Mouse (Mus musculus) gastrocnemius, postnatal 25 days (tissue): ENCODE data around the gene Chic2. TPM values are rescaled to one million over a fixed set of nuclear protein-coding genes. Genes with fewer than 3 reads are reported as not detected.

Experiments used
- DNase-seq: peaks from one replicate; pipeline ENCODE4 v3.0.0; 2022
- total RNA-seq, 2 experiments: library from RNA; stranded (reverse); gene quantifications; 1 replicate in 1 of 2; 2 replicates in 1 of 2; pipeline ENCODE4 v1.2.3; 2021

Gene Chic2
- total RNA-seq, 2 experiments from 2014 or later, result 13.6 to 14.3 TPM

- DNase-seq, result peak; percentile 25
Measured at GRCm38 (mm10) chr5:75067125-75067756, 22.7 kb upstream of the Chic2 start.

- DNase-seq, result no peak
Measured at GRCm38 (mm10) chr5:75066715-75067114, 22.1 kb upstream of the Chic2 start.

- no peak for DNase-seq
Measured at GRCm38 (mm10) chr5:75063177-75063576, 18.6 kb upstream of the Chic2 start.

DNA sequence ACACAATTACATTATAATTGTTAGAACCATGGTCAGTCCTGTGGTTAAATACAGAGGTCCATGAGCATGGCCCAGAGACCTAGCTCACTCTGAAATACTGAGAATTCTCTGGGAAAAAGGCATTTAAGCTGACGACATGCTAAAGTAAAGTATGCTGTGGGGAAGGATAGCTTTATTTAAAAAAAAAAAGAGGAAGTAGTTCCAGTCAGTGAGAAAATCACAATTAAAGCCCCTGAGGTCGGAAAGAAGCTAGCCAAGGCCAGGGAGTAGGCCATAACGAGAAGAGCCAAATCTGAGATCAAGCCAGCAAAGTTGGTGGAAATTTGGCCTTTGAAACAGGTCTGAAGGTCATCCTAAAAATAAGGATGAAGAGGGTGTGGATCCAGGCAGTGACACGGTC lies 6.5 kb upstream of the Chic2 start:
- DNase-seq, result no peak

- DNase-seq, result peak; percentile 34
Measured at GRCm38 (mm10) chr5:75046681-75047321, 2.2 kb upstream of the Chic2 start.

GRCm38 (mm10) chr5:75045371-75045770 lies 797 bp upstream of the Chic2 start:
- no peak for DNase-seq

DNA sequence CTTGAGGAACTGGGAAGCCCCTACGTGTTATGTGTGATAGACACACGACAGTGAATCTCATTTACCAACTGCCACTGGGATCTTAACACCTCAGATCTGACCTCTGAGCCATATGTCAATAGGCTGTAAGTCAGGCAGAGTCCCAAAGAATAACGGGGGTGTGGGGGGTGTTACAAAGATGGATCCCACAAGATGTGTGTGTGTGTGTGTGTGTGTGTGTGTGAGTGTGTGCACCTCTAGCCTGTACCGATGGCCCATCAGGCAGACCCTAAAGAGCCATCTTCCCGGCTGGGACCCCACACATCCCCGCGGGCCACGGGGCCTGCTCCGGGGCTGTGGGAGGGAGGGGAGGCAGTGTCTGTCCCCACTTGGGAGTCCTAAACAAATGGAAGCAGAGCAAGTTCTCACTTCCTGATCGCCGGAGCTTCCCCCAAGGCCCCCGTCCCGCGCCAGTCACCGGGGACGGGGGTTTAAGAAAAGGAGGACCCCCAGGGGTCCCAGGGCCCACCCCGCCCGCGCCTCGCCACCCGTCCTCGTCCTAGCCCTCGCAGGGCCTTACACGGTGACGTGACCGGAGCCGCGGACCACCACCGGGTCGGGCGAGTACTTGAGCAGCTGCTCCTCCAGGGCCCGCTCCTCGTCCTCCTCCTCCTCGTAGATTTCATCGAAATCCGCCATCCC lies 813 bp downstream of the Chic2 start:
- no peak for DNase-seq

DNA sequence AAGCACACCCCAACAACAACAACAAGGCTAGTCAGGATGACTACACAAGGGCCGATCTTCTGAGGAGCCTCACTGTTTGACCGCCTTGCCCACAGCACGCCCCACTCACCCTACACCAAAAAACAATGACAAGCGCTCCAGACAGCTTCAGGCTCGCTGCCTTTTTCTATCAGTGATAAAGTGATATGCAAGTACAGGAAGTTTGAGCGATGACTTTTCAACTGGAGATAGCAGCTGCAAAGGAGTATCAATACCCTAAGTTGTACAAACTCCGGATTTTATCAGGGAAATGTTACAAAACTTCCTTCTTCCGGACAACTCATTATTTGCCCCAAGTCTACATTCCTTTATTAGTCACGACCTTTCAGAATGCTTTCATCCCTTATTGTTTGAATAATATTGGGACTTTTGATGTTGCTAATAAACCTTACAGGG lies 1.5 kb downstream of the Chic2 start:
- DNase-seq, result no peak

DNA sequence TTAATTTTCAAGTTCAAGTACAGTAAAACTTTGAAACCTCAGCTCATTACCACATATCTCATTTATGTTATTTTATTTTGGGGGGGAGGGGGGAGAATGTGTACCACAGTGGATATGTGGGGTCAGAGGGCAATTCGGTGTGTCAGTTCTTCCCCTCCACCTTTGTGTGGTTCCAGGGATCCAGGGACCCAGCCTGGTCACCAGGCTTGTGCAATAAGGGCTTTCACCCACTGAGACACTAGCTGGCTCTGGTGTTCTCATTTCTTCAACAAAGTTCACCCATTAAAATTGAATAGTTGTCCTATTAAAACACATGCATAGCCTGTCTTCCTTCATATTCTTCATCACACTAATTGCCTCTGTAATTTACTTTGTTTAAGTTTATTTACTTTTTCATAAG lies 5.3 kb downstream of the Chic2 start:
- DNase-seq, result no peak

GRCm38 (mm10) chr5:75035475-75035874 lies 9.1 kb downstream of the Chic2 start:
- no peak for DNase-seq

- no peak for DNase-seq
Measured at GRCm38 (mm10) chr5:75014768-75015167, 29.8 kb downstream of the Chic2 start.

DNA sequence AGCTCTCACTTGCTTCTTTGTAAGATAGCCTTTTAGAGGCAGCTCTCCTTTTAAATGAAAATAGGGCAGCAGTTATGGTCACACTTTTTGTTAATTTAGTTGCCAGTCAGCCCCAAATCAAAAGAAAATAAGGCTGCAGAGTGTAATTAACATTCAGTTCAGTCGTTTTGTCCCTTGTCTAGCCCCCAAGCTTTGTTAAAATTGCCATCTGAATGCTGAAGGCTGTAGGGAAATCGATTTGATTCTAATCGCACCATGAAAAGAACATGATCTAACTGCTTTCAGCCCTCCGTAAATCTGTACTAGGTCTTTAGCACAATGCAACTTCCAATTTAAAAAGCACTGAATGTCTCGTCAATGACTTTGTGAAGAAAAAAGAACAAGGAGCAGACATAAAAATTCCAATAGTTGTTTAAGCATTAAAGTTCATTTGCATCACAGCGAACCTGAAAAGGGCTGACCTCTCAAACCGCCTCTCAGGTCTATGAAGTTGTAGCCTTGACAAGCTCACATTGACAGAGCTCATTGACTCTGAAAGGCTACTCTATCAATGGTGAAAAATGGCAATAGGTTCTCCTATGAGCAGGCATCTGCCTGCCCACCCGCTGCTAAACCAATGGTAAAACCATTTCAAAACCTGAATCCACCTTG lies 31.7 kb downstream of the Chic2 start:
- no peak for DNase-seq

DNA sequence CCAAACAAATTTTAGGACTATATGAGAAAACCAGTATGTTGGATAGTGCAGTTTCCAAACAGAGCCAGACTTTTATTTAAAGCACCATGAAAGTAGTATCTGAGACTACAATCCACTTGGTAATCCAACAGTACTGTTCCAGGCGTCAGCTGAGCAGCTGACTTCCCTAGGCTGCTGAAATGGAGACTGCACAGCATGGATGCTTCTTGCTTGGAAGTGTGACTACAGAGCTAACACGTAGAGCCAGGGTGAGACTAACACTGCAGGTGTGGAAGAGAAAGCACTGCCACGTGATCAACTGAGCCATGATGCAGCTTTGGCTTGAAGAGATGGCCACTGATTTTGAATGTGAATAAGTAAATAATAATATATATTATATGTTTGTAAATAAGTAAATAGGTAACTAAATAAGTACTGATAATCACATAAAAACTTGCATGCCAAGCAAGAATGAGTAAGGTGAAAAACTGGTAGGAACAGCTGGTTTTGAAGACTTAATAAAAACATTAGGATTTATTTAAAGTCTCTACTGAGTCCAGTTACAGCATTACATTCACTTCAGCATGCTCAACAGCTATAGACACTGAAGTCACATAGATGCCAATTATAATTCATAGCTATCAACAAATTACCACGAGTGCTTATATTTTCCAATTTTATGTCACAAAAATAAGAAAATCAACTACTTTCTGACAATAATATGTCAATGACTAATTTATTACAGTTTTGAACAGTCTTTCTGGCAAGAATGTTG lies 32.4 kb downstream of the Chic2 start:
- no peak for DNase-seq

GRCm38 (mm10) chr5:75004755-75005154 lies 39.8 kb downstream of the Chic2 start:
- no peak for DNase-seq

DNA sequence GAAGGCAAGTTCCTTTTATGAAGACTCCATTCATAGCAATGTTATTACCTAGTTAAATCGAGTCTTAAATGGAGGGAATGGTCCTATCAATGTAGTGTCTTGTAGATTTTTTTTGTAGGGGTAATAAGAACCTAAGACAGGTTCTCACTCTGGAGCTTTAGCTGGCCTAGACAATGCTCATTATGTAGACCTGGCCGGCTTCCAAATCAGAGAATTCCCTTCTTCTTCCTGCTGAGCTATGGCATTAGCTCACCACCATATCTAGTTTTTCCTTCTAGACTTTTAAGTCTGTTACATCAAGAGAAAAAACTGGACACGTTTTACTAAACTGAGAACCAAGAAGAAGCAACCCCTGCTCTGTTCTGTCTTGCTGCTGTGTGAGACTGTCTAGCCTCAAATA lies 42.5 kb downstream of the Chic2 start:
- DNase-seq, result no peak

GRCm38 (mm10) chr5:74998716-74999512 lies 45.7 kb downstream of the Chic2 start:
- DNase-seq, result no peak

DNA sequence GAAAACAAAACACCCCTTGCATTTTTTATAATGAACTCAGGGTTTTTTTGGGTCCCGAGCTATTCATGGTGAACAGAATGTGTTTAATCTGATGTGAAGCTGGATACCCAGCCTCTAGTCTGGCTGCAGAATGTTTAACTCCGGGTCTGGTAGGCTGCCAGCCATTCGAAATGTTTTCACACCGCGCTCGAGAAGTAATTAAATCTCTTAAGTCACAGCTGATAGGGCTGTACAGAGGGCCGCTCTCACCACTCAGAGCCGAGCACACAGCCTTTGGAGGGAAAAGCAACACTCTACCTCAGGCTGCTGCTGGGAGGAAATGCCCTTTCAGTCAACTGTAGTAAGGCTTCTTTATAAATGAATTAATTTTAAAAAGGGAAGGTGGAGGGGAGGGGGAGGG lies 49.6 kb downstream of the Chic2 start:
- no peak for DNase-seq

- DNase-seq, result no peak
Measured at GRCm38 (mm10) chr5:74984101-74984500, 60.5 kb downstream of the Chic2 start.

- DNase-seq, result no peak
Measured at GRCm38 (mm10) chr5:74980574-74980973, 64.0 kb downstream of the Chic2 start.

GRCm38 (mm10) chr5:74980154-74980553 lies 64.4 kb downstream of the Chic2 start:
- DNase-seq, result no peak

GRCm38 (mm10) chr5:74979586-74979985 lies 65.0 kb downstream of the Chic2 start:
- DNase-seq, result no peak
